12 mouse cellular contexts compared by ENCODE assay signal in genomic region chr14:77673138-77673537, GRCm38 (mm10).
A peak's percentile ranks its signal among the peaks of the same experiment; 100 is the strongest.
DNase-seq lines count a peak whose midpoint lies in the region; ATAC-seq lines count a peak whose summit lies in the region.
"Had no signal": no experiment of that assay in that cellular context is flagged by ENCODE, and none has a peak within 500 bp of the region (broad histone marks: within the 10 kb centered on the region; RNA-seq: fewer than 3 reads in every experiment).

No protein-coding gene starts in this region.

- no peak overlapping the region for H3K4me3 ChIP-seq in kidney, embryonic 16.5 days (ENCODE audit: low read length)
- H3K4me3 ChIP-seq in liver, embryonic 16.5 days (ENCODE audit: low read depth, low read length) = no peak overlapping the region
- H3K4me3 ChIP-seq: hindbrain, embryonic 15.5 days; limb, embryonic 12.5 days had no signal

- no peak overlapping the region for H3K4me2 ChIP-seq in kidney, embryonic 16.5 days (replicated peaks; ENCODE audit: low read depth, low read length)
- no peak overlapping the region for H3K4me2 ChIP-seq in liver, embryonic 16.5 days (ENCODE audit: low read depth, low read length)
- H3K4me2 ChIP-seq: hindbrain, embryonic 15.5 days; limb, embryonic 12.5 days had no signal

- ATAC-seq in frontal cortex, adult (ENCODE audit: low TSS enrichment) = 0 out of 2 replicates have a peak, but pooled peaks have one; percentile 42
- peak; percentile 86 for ATAC-seq in kidney, embryonic 16.5 days (ENCODE audit: low FRiP score, low TSS enrichment)
- ATAC-seq in liver, embryonic 16.5 days (ENCODE audit: low read depth) = peak; percentile 78
- no peak for ATAC-seq in erythroblast, adult 5-6 weeks (replicated peaks; ENCODE audit: low FRiP score, poor library complexity, severe bottlenecking)

- no peak for DNase-seq in frontal cortex, adult 2 months (ENCODE audit: extremely low spot score in 1 of 2, low spot score in 1 of 2)
- DNase-seq in kidney, adult 11 months = no peak
- peak; percentile 27 for DNase-seq in brain, adult 2 months (ENCODE audit: low read depth, low spot score)
- DNase-seq in left cerebral cortex, postnatal 25 days (ENCODE audit: low spot score in 2 of 2) = no peak
- DNase-seq: thymus, postnatal 25 days had no signal

- no peaks in the 10 kb centered on the region for H3K27me3 ChIP-seq in kidney, embryonic 16.5 days (ENCODE audit: insufficient read depth, low read length)
- no peaks in the 10 kb centered on the region for H3K27me3 ChIP-seq in liver, embryonic 16.5 days (ENCODE audit: control insufficient read depth, insufficient read depth, low read depth, low read length)
- H3K27me3 ChIP-seq: hindbrain, embryonic 15.5 days had no signal

- no peaks in the 10 kb centered on the region for H3K36me3 ChIP-seq in kidney, embryonic 16.5 days (ENCODE audit: insufficient read depth, low read length)
- H3K36me3 ChIP-seq in liver, embryonic 16.5 days (ENCODE audit: control insufficient read depth, insufficient read depth) = no peaks in the 10 kb centered on the region
- H3K36me3 ChIP-seq: G1E; hindbrain, embryonic 15.5 days; limb, embryonic 12.5 days had no signal

- no peaks in the 10 kb centered on the region for H3K9me3 ChIP-seq in kidney, embryonic 16.5 days (ENCODE audit: low read length)
- H3K9me3 ChIP-seq in liver, embryonic 16.5 days (replicated peaks; ENCODE audit: control insufficient read depth, low read length) = no peaks in the 10 kb centered on the region
- H3K9me3 ChIP-seq: hindbrain, embryonic 15.5 days; limb, embryonic 12.5 days had no signal

- H3K27ac ChIP-seq in kidney, embryonic 16.5 days (ENCODE audit: low read length) = no peak overlapping the region
- no peak overlapping the region for H3K27ac ChIP-seq in liver, embryonic 16.5 days (ENCODE audit: low read length)
- H3K27ac ChIP-seq: hindbrain, embryonic 15.5 days; limb, embryonic 12.5 days had no signal

- intact Hi-C loops in left cerebral cortex, postnatal 25 days (cut with DNase I) = no loop called here

- no peak overlapping the region for H3K9ac ChIP-seq in kidney, embryonic 16.5 days (replicated peaks; ENCODE audit: low read length)
- H3K9ac ChIP-seq in liver, embryonic 16.5 days (ENCODE audit: low read depth, low read length) = no peak overlapping the region
- H3K9ac ChIP-seq: hindbrain, embryonic 15.5 days; limb, embryonic 12.5 days had no signal

- 5% methylated on average over 8 of the region's 8 CpGs for WGBS in kidney, embryonic 16.5 days
- WGBS in liver, embryonic 16.5 days (ENCODE audit: insufficient replicate concordance) = 46% methylated on average over 8 of the region's 8 CpGs

- peaks cover 9% of the 10 kb centered on the region for H3K4me1 ChIP-seq in kidney, embryonic 16.5 days (ENCODE audit: insufficient read depth, low read length)
- no peaks in the 10 kb centered on the region; the same call in 1 of the 2 replicates for H3K4me1 ChIP-seq in liver, embryonic 16.5 days (ENCODE audit: control insufficient read depth, low read depth, low read length)
